Mouse (Mus musculus) stomach, embryonic 15.5 days (tissue): Measurements from ENCODE around the gene Aars. TPM values are rescaled to one million over a fixed set of nuclear protein-coding genes. Genes with fewer than 3 reads are reported as not detected.
A peak's percentile ranks its signal among the peaks of the same experiment; 100 is the strongest.

Experiments used
- ATAC-seq: fragments of 200-750 bp; cut with Nextera tagmentation; 2 replicates; pipeline ENCODE4 v1.8.0; 2017; ENCODE audit warnings: low read depth, moderate number of reproducible peaks, moderate TSS enrichment; ENCODE audit not compliant: insufficient read depth, low FRiP score
- H3K27ac ChIP-seq: fragments of 300-500 bp; sonication (generic); 2 replicates; pipeline ENCODE4 v1.5.1; 2015; ENCODE audit warnings: mild to moderate bottlenecking, inconsistent platforms
- H3K27me3 ChIP-seq: fragments of 300-500 bp; sonication (generic); replicated peaks from 2 replicates; pipeline ENCODE4 v1.6.1; 2015; ENCODE audit warnings: inconsistent platforms
- H3K36me3 ChIP-seq: fragments of 300-500 bp; sonication (generic); 2 replicates; pipeline ENCODE4 v1.6.1; 2015; ENCODE audit warnings: inconsistent platforms
- H3K4me1 ChIP-seq: fragments of 300-500 bp; sonication (generic); 2 replicates; pipeline ENCODE4 v1.6.1; 2015; ENCODE audit warnings: inconsistent platforms
- H3K4me2 ChIP-seq: fragments of 300-500 bp; sonication (generic); 2 replicates; pipeline ENCODE4 v1.6.1; 2015; ENCODE audit warnings: mild to moderate bottlenecking, inconsistent platforms
- H3K4me3 ChIP-seq: fragments of 300-500 bp; sonication (generic); replicated peaks from 2 replicates; pipeline ENCODE4 v1.5.1; 2015; ENCODE audit warnings: inconsistent platforms
- H3K9ac ChIP-seq: fragments of 300-500 bp; sonication (generic); 2 replicates; pipeline ENCODE4 v1.6.1; 2015; ENCODE audit warnings: inconsistent platforms
- H3K9me3 ChIP-seq: fragments of 300-500 bp; sonication (generic); 2 replicates; pipeline ENCODE4 v1.6.1; 2016; ENCODE audit warnings: inconsistent platforms
- WGBS: fragments of 180-500 bp; shearing (Covaris S2); methylation state at CpG from one replicate; pipeline ENCODE4 v1.1.7; 2015; 5-methylcytosine and 5-hydroxymethylcytosine counted together
- polyA plus RNA-seq: library from polyadenylated mRNA; unstranded; fragments of >200 nt; fragmentation: Nextera tagmentation; extraction: Ambion mirVana; gene quantifications from 2 replicates; pipeline ENCODE4 v1.2.1, GENCODE M21; 2015

Gene Aars
- polyA plus RNA-seq, 1 experiment from 2014 or later = 51.1 TPM

DNA sequence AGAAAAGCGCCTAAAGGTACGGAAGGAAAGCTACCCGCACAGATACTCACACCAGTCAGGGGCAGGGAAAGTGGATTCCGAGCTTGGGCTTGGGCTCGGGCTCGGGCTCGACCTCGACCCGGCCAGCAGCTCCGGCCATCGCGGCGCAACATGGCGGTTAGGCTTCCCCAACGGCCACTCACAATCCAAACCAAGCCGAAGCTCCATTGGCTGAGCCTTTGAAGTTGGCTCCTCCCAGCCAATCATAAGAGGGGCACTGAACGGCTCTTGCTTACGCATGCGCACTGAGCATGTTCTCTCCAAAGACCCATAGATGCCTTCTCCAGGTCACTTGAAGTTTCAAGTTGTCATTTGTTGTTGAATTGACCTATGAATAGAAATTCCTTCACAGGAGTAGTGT is 1.4 kb upstream of the Aars start, which contains the start of gene Ddx19b:
TSS of gene Ddx19b (minus strand) at position 180 of the 400 bp plus-strand sequence.
- no peaks in the 10 kb centered on the region for H3K9me3 ChIP-seq
- no peak within 1 kb of the TSS for H3K27ac ChIP-seq
- H3K9ac ChIP-seq = no peak within 1 kb of the TSS
- no peak for ATAC-seq
- no peak within 1 kb of the TSS for H3K4me2 ChIP-seq
- H3K4me1 ChIP-seq = peaks cover 20% of the 10 kb centered on the region
- H3K4me3 ChIP-seq = no peak within 1 kb of the TSS
- H3K36me3 ChIP-seq = peaks cover 5% of the 10 kb centered on the region; the same call in 1 of the 2 replicates
- 94% methylated on average over 19 of the region's 19 CpGs for WGBS
- H3K27me3 ChIP-seq = 0 out of 2 replicates have a peak, but pooled peaks cover 3% of the 10 kb centered on the region

DNA sequence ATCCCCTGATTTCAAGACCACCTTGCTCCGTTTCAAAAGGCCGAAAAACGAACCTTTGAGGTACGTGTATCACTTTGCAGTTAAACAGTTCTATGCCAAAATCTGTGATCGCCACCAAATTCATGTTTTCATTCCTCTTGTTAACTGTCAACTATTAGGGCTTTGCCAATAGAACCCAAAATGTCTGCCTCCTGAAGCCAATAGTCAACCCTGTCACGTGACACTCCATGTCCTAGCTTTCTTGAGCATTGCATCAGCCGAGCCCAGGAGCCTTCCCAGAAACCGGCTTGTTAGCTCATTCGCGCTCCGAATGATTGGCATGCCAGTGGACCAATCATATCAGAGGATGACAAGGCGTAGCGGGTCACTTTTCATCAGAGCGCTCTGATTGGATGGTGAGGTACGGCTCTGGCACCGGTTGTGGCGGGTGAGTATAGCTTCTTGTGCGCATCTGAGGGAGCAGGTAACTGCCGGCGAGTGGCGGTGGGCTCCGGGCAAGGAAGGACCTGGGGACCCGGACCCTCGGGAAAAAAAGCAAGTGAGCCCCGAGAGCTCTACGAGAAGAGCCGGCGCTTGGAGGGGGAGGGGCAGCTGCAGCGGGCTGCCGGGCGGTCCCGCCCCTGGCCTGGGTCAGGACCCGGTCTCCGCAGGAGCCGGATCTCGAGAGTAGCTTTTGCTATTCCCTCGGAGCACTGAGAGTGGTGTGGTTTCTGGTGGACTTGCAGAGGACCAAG is 705 bp downstream of the Aars start:
- ATAC-seq = peak; percentile 99
- Histone ChIP-seq H3K4me3 (peak overlapping the region; percentile 78), H3K36me3 (peaks cover 18% of the 10 kb centered on the region; the same call in 1 of the 2 replicates), H3K9me3 (no peaks in the 10 kb centered on the region), H3K27me3 (0 out of 2 replicates have a peak, but pooled peaks cover 3% of the 10 kb centered on the region), H3K4me1 (peaks cover 20% of the 10 kb centered on the region), H3K4me2 (peak overlapping the region; percentile 62), H3K27ac (peak overlapping the region; percentile 77), H3K9ac (peak overlapping the region; percentile 83)
- 6% methylated on average over 37 of the region's 37 CpGs for WGBS

DNA sequence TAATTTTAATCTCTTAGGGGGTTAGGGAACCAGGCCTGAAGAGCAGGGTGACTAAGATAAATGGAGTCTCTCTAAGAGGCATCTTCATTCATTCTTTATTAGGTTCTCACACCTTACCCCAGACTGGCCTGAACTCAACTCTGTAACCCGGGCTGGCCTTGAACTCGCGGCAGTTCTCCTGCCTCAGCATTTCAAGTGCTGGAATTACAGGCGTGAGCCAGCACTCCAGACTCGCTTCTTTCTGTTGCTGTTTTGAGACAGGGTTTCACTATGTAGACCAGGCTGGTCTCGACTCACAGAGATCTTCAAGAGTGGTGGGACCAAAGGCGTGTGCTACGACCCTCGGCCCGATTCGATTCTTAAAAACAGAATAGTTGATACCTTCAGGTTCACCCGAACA is 1.3 kb downstream of the Aars start:
- Histone ChIP-seq H3K36me3 (peaks cover 24% of the 10 kb centered on the region; the same call in 1 of the 2 replicates), H3K9ac (peak overlapping the region; percentile 83), H3K4me2 (peak overlapping the region; percentile 62), H3K4me3 (peak overlapping the region; percentile 78), H3K9me3 (no peaks in the 10 kb centered on the region), H3K4me1 (peaks cover 20% of the 10 kb centered on the region), H3K27ac (peak overlapping the region; percentile 77), H3K27me3 (0 out of 2 replicates have a peak, but pooled peaks cover 3% of the 10 kb centered on the region)
- ATAC-seq = no peak
- 15% methylated on average over 12 of the region's 12 CpGs for WGBS

DNA sequence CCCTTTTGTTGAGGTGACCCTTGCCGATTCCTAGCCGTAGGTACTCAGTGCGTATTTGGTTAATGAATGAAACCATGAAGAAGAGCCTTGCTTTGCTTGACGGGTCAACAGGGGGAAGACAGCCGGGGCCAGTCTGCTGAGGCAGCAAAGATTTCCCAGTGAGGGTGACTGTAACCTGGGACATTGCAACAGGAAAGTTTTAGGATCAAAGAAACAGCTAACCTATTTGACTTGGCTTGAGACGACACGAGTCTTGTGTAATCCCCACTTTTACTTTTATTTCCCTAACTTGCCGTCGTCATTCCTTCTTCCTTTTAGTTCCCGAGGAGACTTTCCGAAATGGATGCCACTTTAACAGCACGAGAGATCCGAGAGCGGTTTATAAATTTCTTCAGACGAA is 3.6 kb downstream of the Aars start:
- Histone ChIP-seq H3K27me3 (0 out of 2 replicates have a peak, but pooled peaks cover 1% of the 10 kb centered on the region), H3K9ac (no peak overlapping the region), H3K4me3 (no peak overlapping the region), H3K27ac (no peak overlapping the region), H3K9me3 (no peaks in the 10 kb centered on the region), H3K4me1 (peaks cover 20% of the 10 kb centered on the region), H3K4me2 (no peak overlapping the region), H3K36me3 (peaks cover 42% of the 10 kb centered on the region)
- ATAC-seq = no peak
- 93% methylated on average over 15 of the region's 15 CpGs for WGBS

DNA sequence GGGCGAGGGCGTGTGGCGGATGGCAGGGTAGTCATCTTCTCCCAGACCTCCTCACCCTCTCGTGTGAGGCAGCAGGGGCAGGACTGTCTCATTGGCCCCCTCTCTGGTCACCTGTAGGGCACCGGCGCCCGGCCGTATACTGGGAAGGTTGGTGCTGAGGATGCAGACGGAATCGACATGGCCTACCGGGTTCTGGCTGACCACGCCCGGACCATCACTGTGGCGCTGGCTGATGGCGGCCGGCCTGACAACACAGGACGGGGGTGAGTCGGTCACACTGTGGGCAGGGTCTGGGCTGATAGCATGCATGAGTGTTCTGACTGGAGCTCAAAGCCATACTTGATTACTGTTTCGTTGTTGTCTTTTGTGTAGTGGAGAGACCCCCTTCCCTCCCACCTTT is 9.6 kb downstream of the Aars start:
- no peak overlapping the region for H3K4me2 ChIP-seq
- H3K36me3 ChIP-seq = peaks cover 77% of the 10 kb centered on the region
- no peak overlapping the region for H3K4me3 ChIP-seq
- H3K9ac ChIP-seq = no peak overlapping the region
- 94% methylated on average over 19 of the region's 19 CpGs for WGBS
- H3K27ac ChIP-seq = no peak overlapping the region
- no peak for ATAC-seq
- no peaks in the 10 kb centered on the region for H3K27me3 ChIP-seq
- no peaks in the 10 kb centered on the region for H3K4me1 ChIP-seq
- no peaks in the 10 kb centered on the region for H3K9me3 ChIP-seq

DNA sequence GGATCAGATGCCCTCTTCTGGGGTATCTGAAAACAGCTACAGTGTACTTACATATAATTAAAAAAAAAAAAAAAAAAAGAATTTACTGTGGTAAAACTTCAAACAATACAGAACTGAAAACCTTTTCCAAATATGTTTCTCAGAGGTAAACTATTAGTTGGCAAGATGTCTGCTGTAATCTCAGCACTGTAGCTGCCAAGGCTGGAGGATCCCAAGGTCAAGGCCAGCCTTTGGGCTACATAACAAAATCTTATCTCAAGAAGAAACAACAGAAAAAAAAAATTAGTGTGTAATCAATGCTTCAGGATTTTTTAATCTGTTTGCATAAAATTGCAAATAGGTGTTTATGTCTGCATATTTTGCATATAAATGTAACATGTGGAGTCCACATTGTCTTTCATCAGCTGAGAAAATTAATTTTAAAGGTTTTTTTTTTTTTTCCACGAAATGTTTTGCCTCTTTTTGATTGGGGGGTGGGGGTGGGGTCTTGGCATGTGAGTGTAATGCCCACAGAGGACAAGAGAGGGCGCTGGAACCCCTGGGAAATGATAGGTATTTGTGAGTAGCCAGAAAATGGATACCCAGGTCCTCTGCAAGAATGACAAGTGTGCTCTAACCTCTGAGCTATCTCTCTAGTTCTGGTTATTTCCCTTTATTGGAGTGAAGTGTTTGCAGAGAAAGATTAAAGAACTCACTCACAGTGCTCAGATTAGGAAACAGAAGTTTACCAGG is 11.2 kb downstream of the Aars start:
- no peak overlapping the region for H3K4me2 ChIP-seq
- peaks cover 81% of the 10 kb centered on the region for H3K36me3 ChIP-seq
- H3K27ac ChIP-seq = no peak overlapping the region
- WGBS = 44% methylated on average over 2 of the region's 2 CpGs
- no peak overlapping the region for H3K9ac ChIP-seq
- H3K27me3 ChIP-seq = no peaks in the 10 kb centered on the region
- H3K4me3 ChIP-seq = no peak overlapping the region
- no peaks in the 10 kb centered on the region for H3K9me3 ChIP-seq
- no peaks in the 10 kb centered on the region for H3K4me1 ChIP-seq
- no peak for ATAC-seq

DNA sequence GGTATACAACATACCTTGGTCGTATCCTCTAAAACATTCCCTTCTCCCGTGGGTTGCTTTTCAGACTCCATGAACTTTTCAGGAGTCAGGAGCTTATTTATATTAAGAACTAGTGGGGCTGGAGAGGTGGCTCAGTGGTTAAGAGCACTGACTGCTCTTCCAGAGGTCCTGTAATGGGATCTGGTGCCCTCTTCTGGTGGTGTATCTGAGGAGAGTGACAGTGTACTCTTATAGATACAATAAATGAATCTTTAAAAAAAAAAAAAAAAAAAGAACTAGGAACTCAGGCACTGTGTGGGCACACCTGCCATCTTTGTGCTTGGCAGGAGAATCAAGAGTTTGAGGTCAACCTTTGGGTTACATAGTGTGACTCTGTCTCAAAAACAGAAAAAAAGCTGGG is 15.8 kb downstream of the Aars start:
- Histone ChIP-seq H3K27ac (no peak overlapping the region), H3K9me3 (no peaks in the 10 kb centered on the region), H3K4me1 (no peaks in the 10 kb centered on the region), H3K9ac (no peak overlapping the region), H3K4me2 (no peak overlapping the region), H3K36me3 (peaks cover 82% of the 10 kb centered on the region), H3K4me3 (no peak overlapping the region), H3K27me3 (no peaks in the 10 kb centered on the region)
- no peak for ATAC-seq
- WGBS = 91% methylated on average over 2 of the region's 2 CpGs

DNA sequence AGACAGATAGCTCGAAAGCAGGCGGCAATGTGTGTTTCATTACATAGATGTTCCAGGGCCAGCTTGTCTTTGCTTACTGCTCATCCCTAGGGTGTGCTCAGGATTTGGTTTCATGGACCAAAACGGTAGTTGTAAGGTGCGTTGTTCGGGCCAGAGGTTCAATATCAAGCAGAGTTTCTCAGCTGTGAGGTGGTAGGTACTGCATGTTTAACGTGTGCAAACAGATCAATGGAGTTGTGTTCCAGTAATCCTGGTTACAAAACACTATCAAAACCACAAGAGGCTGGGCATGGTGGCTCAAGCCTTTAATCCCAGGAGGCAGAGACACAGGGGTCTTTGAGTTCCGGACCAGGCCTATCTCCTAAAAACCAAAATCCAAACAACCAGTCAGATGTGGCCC is 16.2 kb downstream of the Aars start:
- Histone ChIP-seq H3K4me3 (no peak overlapping the region), H3K9me3 (no peaks in the 10 kb centered on the region), H3K27ac (no peak overlapping the region), H3K27me3 (no peaks in the 10 kb centered on the region), H3K36me3 (peaks cover 86% of the 10 kb centered on the region), H3K9ac (no peak overlapping the region), H3K4me1 (no peaks in the 10 kb centered on the region), H3K4me2 (no peak overlapping the region)
- no peak for ATAC-seq
- 93% methylated on average over 7 of the region's 7 CpGs for WGBS

DNA sequence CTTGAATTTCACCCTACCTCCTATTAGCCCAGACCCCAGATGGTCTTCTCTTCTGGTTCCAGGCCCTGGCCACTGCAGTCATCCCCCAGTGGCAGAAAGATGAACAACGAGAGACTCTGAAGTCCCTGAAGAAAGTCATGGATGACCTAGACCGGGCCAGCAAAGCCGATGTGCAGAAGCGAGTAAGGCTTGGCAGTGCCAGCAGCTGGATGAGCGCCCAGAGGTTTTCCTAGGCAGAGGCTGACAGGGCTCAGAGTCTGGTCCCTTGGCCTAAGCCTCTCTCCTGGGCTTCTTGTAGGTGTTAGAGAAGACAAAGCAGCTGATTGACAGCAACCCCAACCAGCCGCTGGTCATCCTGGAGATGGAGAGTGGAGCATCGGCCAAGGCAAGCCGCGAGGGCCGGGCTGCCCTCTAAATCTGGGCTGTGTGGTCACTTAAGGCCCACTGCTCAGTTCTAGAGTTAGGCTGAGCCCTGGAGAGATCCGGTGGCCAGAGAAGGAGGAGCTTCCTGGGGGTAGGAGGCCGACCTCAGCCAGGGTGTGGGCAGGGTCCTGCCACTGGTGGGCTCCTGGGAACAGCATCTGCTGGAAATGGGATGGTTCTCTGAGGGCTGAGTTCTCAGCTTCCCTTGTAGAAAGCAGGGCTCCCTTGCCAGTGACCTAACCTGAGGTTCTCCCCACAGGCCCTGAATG is 21.0 kb downstream of the Aars start:
- peaks cover 8% of the 10 kb centered on the region for H3K4me1 ChIP-seq
- H3K27me3 ChIP-seq = no peaks in the 10 kb centered on the region
- peaks cover 57% of the 10 kb centered on the region for H3K36me3 ChIP-seq
- no peak overlapping the region for H3K4me2 ChIP-seq
- no peaks in the 10 kb centered on the region for H3K9me3 ChIP-seq
- H3K9ac ChIP-seq = no peak overlapping the region
- H3K27ac ChIP-seq = no peak overlapping the region
- 93% methylated on average over 12 of the region's 12 CpGs for WGBS
- no peak overlapping the region for H3K4me3 ChIP-seq
- ATAC-seq = no peak

DNA sequence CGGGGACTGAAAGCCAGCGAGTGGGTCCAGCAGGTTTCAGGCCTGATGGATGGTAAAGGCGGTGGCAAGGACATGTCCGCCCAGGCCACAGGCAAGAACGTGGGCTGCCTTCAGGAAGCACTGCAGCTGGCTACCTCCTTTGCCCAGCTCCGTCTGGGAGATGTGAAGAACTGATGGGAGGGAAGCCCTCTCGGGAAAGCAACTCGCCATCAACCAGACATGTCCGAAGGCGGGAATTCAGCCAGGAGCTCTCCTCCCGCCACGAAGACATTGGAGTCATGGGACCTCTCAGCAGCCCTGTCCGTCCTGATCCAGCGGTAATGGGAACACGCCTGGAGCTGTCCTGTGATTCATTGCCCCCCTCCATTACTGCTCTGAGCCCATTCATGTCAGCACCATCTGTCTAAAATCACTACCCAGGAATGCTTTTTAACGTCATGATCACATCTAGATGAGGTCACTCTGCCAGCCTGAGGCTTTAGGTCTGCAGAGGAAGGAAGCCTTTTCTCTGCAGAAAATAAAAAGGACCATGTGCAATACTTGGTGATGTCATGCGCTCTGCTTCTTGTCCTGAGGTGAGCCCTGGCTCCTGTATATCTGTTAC is 22.2 kb downstream of the Aars start:
- Histone ChIP-seq H3K9me3 (no peaks in the 10 kb centered on the region), H3K4me1 (peaks cover 8% of the 10 kb centered on the region), H3K27ac (no peak overlapping the region), H3K36me3 (peaks cover 46% of the 10 kb centered on the region), H3K9ac (no peak overlapping the region), H3K4me3 (no peak overlapping the region), H3K27me3 (no peaks in the 10 kb centered on the region), H3K4me2 (no peak overlapping the region)
- WGBS = 88% methylated on average over 17 of the region's 17 CpGs
- ATAC-seq = no peak

DNA sequence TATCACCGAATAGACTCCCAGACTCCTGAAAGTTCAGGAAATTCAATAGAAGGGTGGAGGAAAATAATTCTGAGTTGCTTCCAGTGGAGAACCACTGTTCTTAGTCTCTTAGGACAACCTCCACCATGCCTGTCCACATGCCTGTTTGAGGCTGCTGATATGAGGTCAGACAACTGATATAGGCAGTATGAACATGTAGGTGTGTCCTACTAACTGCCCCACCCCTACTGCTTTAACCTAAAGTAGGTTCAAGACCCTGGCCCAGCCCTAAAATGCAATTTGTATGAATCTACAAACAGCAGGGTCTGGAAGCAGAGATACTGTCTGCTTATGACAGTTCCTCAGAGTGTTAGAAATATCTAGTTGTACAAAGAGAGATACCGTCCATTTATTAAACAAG is 22.7 kb downstream of the Aars start:
- 0 out of 2 replicates have a peak, but pooled peaks have one; percentile 33 for ATAC-seq
- 73% methylated on average over 2 of the region's 2 CpGs for WGBS
- Histone ChIP-seq H3K4me2 (no peak overlapping the region), H3K36me3 (peaks cover 41% of the 10 kb centered on the region), H3K9ac (no peak overlapping the region), H3K9me3 (no peaks in the 10 kb centered on the region), H3K27ac (no peak overlapping the region), H3K27me3 (no peaks in the 10 kb centered on the region), H3K4me1 (peaks cover 9% of the 10 kb centered on the region), H3K4me3 (peak overlapping the region; percentile 85; the same call in 1 of the 2 replicates)
